Mouse (Mus musculus) MEL (cell line): ENCODE data around the gene Srf.

ENCODE experiments used
- CTCF ChIP-seq, 3 experiments: IDR thresholded peaks in 2 of 3; conservative IDR thresholded peaks in 1 of 3; 2 replicates each; pipeline ENCODE4 v1.5.1; 2011 to 2012; ENCODE audit warnings: low read length in 3 of 3, low read depth in 2 of 3, mild to moderate bottlenecking in 2 of 3, improper control_type of control experiment in 1 of 3, inconsistent platforms in 1 of 3, mixed read lengths in 1 of 3, moderate library complexity in 1 of 3; ENCODE audit not compliant: control insufficient read depth in 1 of 3, insufficient read depth in 1 of 3, poor library complexity in 1 of 3, severe bottlenecking in 1 of 3
- E2F4 ChIP-seq: IDR thresholded peaks from 2 replicates; pipeline ENCODE4 v1.6.1; 2011; ENCODE audit warnings: low read depth, low read length, improper control_type of control experiment, borderline replicate concordance
- MAX ChIP-seq: IDR thresholded peaks from 2 replicates; pipeline ENCODE4 v1.6.1; 2011; ENCODE audit warnings: low read length, improper control_type of control experiment
- MEF2A ChIP-seq: IDR thresholded peaks from 2 replicates; pipeline ENCODE4 v1.6.1; 2014; ENCODE audit warnings: low read depth, mild to moderate bottlenecking, inconsistent platforms, low read length, improper control_type of control experiment; ENCODE audit not compliant: poor library complexity, insufficient replicate concordance, severe bottlenecking; ENCODE audit errors: extremely low read depth
- POLR2A ChIP-seq, 2 experiments: IDR thresholded peaks; 2 replicates each; pipeline ENCODE4 v1.6.1; 2011 to 2012; ENCODE audit warnings: low read length in 2 of 2, mild to moderate bottlenecking in 2 of 2, control low read depth in 1 of 2, improper control_type of control experiment in 1 of 2, low read depth in 1 of 2, moderate library complexity in 1 of 2; ENCODE audit not compliant: control insufficient read depth in 1 of 2, insufficient read depth in 1 of 2, poor library complexity in 1 of 2
- RAD21 ChIP-seq: IDR thresholded peaks from 2 replicates; pipeline ENCODE4 v1.6.1; 2011; ENCODE audit warnings: mild to moderate bottlenecking, low read depth, low read length, improper control_type of control experiment
- ZNF384 ChIP-seq: IDR thresholded peaks from 2 replicates; pipeline ENCODE4 v1.6.1; 2012; ENCODE audit warnings: low read depth, mild to moderate bottlenecking, inconsistent platforms, low read length, improper control_type of control experiment

- no peak for TF ChIP-seq CTCF (IDR thresholded peaks at IDR 0.05 in 2 of 3, conservative IDR thresholded peaks at IDR 0.05 in 1 of 3; ENCODE audit: control insufficient read depth in 1 of 3, insufficient read depth in 1 of 3, low read depth in 2 of 3, low read length in 3 of 3, poor library complexity in 1 of 3, severe bottlenecking in 1 of 3)
- TF ChIP-seq POLR2A (IDR thresholded peaks at IDR 0.05; ENCODE audit: control insufficient read depth in 1 of 2, insufficient read depth in 1 of 2, low read depth in 1 of 2, low read length in 2 of 2, poor library complexity in 1 of 2), result no peak
- TF ChIP-seq RAD21, result no peak
- no peak for TF ChIP-seq MEF2A
- no peak for TF ChIP-seq MAX
- TF ChIP-seq ZNF384, result no peak
- no peak for TF ChIP-seq E2F4
Observed at GRCm38 (mm10) chr17:46571005-46571404, 15.0 kb upstream of the Srf start.
